Mouse (Mus musculus): Measurements from ENCODE around the gene Astn2.

Astn2 gene

DNA sequence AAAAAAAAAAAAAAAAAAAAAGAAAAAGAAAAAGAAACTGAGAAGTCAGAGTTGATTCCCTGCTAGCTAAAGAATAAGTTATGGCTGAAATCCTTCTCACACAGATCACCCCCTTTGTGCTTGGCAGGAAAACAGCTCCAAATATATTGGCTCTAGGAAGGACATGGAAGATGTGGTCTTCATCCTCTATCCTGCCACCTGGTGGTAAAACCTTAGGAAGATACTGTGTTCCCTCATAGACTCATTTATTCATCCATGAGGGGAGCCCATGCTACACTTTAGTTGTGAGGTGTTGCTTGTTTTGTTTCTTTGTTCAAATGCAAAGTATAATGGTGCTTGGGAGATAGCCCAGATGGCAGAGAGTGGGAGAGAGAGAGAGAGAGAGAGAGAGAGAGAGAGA lies 613.4 kb downstream of the Astn2 start:
- no peaks in the 10 kb centered on the region for H3K9me3 ChIP-seq (ENCODE audit: low read length)
- no peaks in the 10 kb centered on the region for H3K27me3 ChIP-seq (ENCODE audit: insufficient read depth, low read length)
- TF ChIP-seq CTCF (conservative IDR thresholded peaks at IDR 0.05; ENCODE audit: low read length) (no peak; the same call in 1 of the 2 replicates), POU5F1 (IDR thresholded peaks at IDR 0.05; ENCODE audit: borderline replicate concordance, low read length) (no peak), NANOG (IDR thresholded peaks at IDR 0.05; ENCODE audit: borderline replicate concordance, low read length) (no peak)
- H3K36me3 ChIP-seq (ENCODE audit: insufficient read depth, low read length) = no peaks in the 10 kb centered on the region
- H3K4me1 ChIP-seq (replicated peaks; ENCODE audit: low read depth, low read length) = no peaks in the 10 kb centered on the region
- H3K4me3 ChIP-seq (replicated peaks; ENCODE audit: low read length) = no peak overlapping the region

DNA sequence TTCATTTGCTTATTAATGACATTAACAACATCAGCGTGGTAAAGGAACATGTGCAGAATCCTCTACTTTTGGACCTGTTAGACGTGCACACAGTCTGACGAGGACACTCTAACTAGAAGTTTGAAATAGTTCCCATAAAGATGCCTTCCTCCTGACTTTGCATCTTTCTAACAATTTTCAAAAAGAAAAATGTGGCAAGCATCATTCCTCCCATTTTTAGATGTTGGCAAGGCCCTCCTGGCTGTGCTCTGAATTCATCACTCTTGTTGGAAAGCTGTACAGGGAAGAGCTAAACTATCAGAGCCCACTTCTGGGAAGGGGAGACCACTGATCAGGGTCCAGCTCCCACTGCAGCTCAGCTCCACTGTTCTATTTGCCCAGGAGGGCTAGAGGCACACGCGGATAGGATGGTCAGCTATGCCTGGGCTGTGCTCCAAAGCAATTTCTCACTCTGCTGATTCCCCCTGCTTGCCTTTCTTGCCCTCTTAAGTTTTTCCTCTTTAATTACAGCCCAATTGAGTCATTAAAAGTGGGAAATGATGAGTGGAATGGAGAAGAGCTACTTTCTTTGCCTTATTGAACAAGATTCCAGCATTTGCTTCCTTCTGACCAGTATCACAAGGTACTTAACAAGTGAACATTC lies 630.9 kb downstream of the Astn2 start:
- no peak for TF ChIP-seq POU5F1 (IDR thresholded peaks at IDR 0.05; ENCODE audit: borderline replicate concordance, low read length)
- TF ChIP-seq CTCF (conservative IDR thresholded peaks at IDR 0.05; ENCODE audit: low read length) = no peak
- no peak for TF ChIP-seq NANOG (IDR thresholded peaks at IDR 0.05; ENCODE audit: borderline replicate concordance, low read length)
- no peaks in the 10 kb centered on the region for H3K4me1 ChIP-seq (replicated peaks; ENCODE audit: low read depth, low read length)
- no peaks in the 10 kb centered on the region for H3K9me3 ChIP-seq (ENCODE audit: low read length)
- no peaks in the 10 kb centered on the region for H3K36me3 ChIP-seq (ENCODE audit: insufficient read depth, low read length)
- no peak overlapping the region for H3K4me3 ChIP-seq (replicated peaks; ENCODE audit: low read length)
- no peaks in the 10 kb centered on the region for H3K27me3 ChIP-seq (ENCODE audit: insufficient read depth, low read length)

DNA sequence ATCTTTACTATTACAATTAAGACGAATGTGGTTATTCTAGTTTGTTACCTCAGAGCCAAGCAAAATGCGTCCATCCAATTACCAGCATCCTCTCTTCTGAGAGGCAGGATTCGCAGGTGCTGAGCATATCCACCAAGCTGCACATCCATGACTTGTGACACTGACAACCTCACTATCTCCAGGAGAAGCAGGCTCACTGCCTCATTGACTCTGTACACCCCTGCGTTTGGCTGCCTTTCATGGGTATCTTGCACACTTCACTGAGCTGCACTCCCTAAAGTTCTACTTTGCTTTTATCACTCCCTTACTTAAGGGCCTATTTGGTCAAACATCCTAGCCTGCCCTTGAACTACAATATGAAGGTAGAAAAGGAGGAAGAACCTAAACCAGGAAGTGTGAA lies 633.5 kb downstream of the Astn2 start:
- H3K4me3 ChIP-seq (replicated peaks; ENCODE audit: low read length) = no peak overlapping the region
- H3K9me3 ChIP-seq (ENCODE audit: low read length) = no peaks in the 10 kb centered on the region
- H3K4me1 ChIP-seq (replicated peaks; ENCODE audit: low read depth, low read length) = no peaks in the 10 kb centered on the region
- TF ChIP-seq POU5F1 (IDR thresholded peaks at IDR 0.05; ENCODE audit: borderline replicate concordance, low read length) (no peak), NANOG (IDR thresholded peaks at IDR 0.05; ENCODE audit: borderline replicate concordance, low read length) (no peak), CTCF (conservative IDR thresholded peaks at IDR 0.05; ENCODE audit: low read length) (no peak)
- H3K27me3 ChIP-seq (ENCODE audit: insufficient read depth, low read length) = no peaks in the 10 kb centered on the region
- no peaks in the 10 kb centered on the region for H3K36me3 ChIP-seq (ENCODE audit: insufficient read depth, low read length)

DNA sequence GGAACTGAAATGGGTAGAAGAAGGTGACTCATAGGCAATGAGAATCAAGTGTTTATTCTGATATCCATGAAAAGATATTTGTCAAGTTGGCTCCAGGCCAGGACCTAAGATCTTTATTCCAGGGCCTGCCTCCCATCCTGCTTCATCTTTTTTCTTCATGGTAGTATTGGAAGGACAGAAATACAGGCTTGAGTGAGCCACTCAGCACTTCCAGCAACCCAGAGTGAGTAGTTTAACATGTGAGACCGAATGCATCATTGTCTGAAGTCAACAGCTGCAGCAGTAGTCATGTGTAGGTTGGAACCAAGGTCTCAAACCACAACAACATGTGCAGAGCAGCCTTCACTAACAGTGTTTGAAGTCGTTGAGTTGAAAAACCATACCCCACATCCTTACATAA lies 636.5 kb downstream of the Astn2 start:
- Histone ChIP-seq H3K27me3 (ENCODE audit: insufficient read depth, low read length) (no peaks in the 10 kb centered on the region), H3K9me3 (ENCODE audit: low read length) (no peaks in the 10 kb centered on the region), H3K4me3 (replicated peaks; ENCODE audit: low read length) (no peak overlapping the region), H3K4me1 (replicated peaks; ENCODE audit: low read depth, low read length) (no peaks in the 10 kb centered on the region), H3K36me3 (ENCODE audit: insufficient read depth, low read length) (no peaks in the 10 kb centered on the region)
- TF ChIP-seq NANOG (IDR thresholded peaks at IDR 0.05; ENCODE audit: borderline replicate concordance, low read length) = no peak
- no peak for TF ChIP-seq CTCF (conservative IDR thresholded peaks at IDR 0.05; ENCODE audit: low read length)
- TF ChIP-seq POU5F1 (IDR thresholded peaks at IDR 0.05; ENCODE audit: borderline replicate concordance, low read length) = no peak

DNA sequence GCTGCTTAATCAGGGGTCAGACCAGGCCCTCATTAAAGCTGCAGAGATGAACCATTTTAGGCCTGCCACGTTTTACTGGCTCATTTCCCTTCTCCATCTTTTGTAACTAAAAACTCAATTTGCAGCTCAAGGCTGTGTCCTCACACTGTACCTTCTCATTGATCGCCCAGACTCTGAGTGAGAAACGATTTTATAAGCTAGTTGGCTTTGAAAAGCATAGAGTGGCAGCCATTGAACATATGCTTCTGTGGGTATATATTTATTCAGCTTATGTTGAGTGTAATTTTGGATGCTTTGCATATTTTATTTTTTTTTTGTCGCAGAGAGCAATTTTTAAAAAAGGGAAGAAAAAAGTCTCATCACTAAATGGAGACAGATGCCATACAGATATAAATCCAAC lies 637.0 kb downstream of the Astn2 start:
- Histone ChIP-seq H3K9me3 (ENCODE audit: low read length) (no peaks in the 10 kb centered on the region), H3K27me3 (ENCODE audit: insufficient read depth, low read length) (no peaks in the 10 kb centered on the region), H3K36me3 (ENCODE audit: insufficient read depth, low read length) (no peaks in the 10 kb centered on the region), H3K4me3 (replicated peaks; ENCODE audit: low read length) (no peak overlapping the region), H3K4me1 (replicated peaks; ENCODE audit: low read depth, low read length) (no peaks in the 10 kb centered on the region)
- no peak for TF ChIP-seq POU5F1 (IDR thresholded peaks at IDR 0.05; ENCODE audit: borderline replicate concordance, low read length)
- no peak for TF ChIP-seq NANOG (IDR thresholded peaks at IDR 0.05; ENCODE audit: borderline replicate concordance, low read length)

DNA sequence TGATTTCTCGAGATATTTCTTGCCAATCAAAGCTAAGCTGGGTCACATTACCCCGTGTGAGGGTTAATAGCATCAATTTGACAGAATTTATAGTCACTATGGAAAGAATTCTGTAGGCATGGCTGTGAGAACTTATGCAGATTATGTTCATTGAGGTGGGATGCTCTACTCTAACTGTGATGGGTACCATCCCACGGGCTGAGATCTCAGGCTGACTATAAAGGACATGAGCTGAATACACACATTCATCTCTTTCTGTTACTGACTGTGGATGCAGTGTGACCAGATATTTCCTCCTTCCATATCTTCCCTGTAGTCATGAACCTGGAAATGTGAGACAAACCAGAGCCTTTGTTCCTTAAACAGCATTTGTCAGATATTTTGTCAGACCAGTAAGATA lies 639.1 kb downstream of the Astn2 start:
- TF ChIP-seq POU5F1 (IDR thresholded peaks at IDR 0.05; ENCODE audit: borderline replicate concordance, low read length) (no peak), NANOG (IDR thresholded peaks at IDR 0.05; ENCODE audit: borderline replicate concordance, low read length) (no peak), CTCF (conservative IDR thresholded peaks at IDR 0.05; ENCODE audit: low read length) (no peak)
- no peaks in the 10 kb centered on the region for H3K4me1 ChIP-seq (replicated peaks; ENCODE audit: low read depth, low read length)
- no peaks in the 10 kb centered on the region for H3K9me3 ChIP-seq (ENCODE audit: low read length)
- H3K27me3 ChIP-seq (ENCODE audit: insufficient read depth, low read length) = no peaks in the 10 kb centered on the region
- no peak overlapping the region for H3K4me3 ChIP-seq (replicated peaks; ENCODE audit: low read length)
- no peaks in the 10 kb centered on the region for H3K36me3 ChIP-seq (ENCODE audit: insufficient read depth, low read length)

DNA sequence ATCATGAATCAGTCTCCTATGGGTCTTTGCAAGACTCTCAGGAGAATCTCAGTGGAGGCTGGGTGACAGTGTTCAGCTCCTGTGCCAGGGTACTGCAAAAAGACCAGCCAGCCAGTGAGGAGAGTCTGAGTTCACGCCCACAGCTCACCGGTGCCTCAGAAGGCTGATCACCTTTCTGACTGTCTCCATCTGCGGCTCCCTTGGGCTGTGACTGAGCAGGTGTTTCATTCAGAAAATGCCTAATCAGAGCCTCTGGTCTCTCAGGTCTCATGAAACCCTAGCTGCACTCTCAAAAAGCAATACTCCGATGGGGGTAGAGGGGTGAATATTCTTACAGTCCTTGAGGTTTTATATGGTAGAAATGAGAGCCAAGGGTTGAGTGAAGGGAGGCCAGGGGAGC lies 640.1 kb downstream of the Astn2 start:
- Histone ChIP-seq H3K27me3 (ENCODE audit: insufficient read depth, low read length) (no peaks in the 10 kb centered on the region), H3K4me3 (replicated peaks; ENCODE audit: low read length) (no peak overlapping the region), H3K36me3 (ENCODE audit: insufficient read depth, low read length) (no peaks in the 10 kb centered on the region), H3K4me1 (replicated peaks; ENCODE audit: low read depth, low read length) (no peaks in the 10 kb centered on the region), H3K9me3 (ENCODE audit: low read length) (no peaks in the 10 kb centered on the region)
- TF ChIP-seq CTCF (conservative IDR thresholded peaks at IDR 0.05; ENCODE audit: low read length) (no peak), NANOG (IDR thresholded peaks at IDR 0.05; ENCODE audit: borderline replicate concordance, low read length) (no peak), POU5F1 (IDR thresholded peaks at IDR 0.05; ENCODE audit: borderline replicate concordance, low read length) (no peak)

DNA sequence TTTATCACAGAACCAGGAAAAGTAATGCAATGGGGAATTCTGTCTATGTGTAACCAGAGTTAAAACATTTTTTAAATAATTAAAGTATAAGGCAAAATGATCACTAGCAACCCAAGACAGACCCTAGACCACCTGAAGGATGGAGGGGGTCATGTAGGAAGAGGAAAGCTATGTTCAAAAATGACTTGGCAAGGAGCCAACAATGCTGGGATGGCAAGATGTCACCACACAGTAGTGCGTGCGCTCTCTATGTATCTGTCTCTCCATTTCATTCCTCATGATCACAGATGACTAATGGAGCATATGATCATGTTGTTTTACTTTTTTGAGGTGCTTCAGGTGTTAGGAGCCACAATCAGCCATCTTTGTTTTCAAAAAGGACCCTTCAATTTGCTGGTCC lies 640.6 kb downstream of the Astn2 start:
- Histone ChIP-seq H3K36me3 (ENCODE audit: insufficient read depth, low read length) (no peaks in the 10 kb centered on the region), H3K4me1 (replicated peaks; ENCODE audit: low read depth, low read length) (no peaks in the 10 kb centered on the region), H3K27me3 (ENCODE audit: insufficient read depth, low read length) (no peaks in the 10 kb centered on the region), H3K4me3 (replicated peaks; ENCODE audit: low read length) (no peak overlapping the region), H3K9me3 (ENCODE audit: low read length) (no peaks in the 10 kb centered on the region)
- no peak for TF ChIP-seq CTCF (conservative IDR thresholded peaks at IDR 0.05; ENCODE audit: low read length)
- TF ChIP-seq NANOG (IDR thresholded peaks at IDR 0.05; ENCODE audit: borderline replicate concordance, low read length) = no peak
- TF ChIP-seq POU5F1 (IDR thresholded peaks at IDR 0.05; ENCODE audit: borderline replicate concordance, low read length) = no peak

DNA sequence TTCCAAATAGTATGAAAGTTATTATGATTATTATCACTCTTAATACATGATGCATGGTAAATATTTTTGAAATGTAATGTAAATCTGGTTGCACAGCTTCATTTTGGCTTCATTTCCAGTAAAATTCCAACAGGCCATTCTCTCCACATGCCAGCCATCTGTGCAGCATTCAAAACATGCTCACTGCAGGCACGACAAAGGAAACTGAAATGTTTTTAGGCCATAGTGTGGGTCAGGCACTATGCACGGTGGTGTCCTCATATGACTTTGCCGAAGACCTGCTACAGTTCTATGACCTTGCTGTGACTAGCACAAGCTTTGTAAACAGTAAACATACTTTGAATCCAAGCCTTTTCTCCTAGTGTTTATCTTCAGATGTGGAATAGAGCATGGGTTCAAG lies 642.3 kb downstream of the Astn2 start:
- Histone ChIP-seq H3K4me1 (replicated peaks; ENCODE audit: low read depth, low read length) (no peaks in the 10 kb centered on the region), H3K9me3 (ENCODE audit: low read length) (no peaks in the 10 kb centered on the region), H3K4me3 (replicated peaks; ENCODE audit: low read length) (no peak overlapping the region), H3K27me3 (ENCODE audit: insufficient read depth, low read length) (no peaks in the 10 kb centered on the region), H3K36me3 (ENCODE audit: insufficient read depth, low read length) (no peaks in the 10 kb centered on the region)
- TF ChIP-seq NANOG (IDR thresholded peaks at IDR 0.05; ENCODE audit: borderline replicate concordance, low read length) (no peak), CTCF (conservative IDR thresholded peaks at IDR 0.05; ENCODE audit: low read length) (no peak), POU5F1 (IDR thresholded peaks at IDR 0.05; ENCODE audit: borderline replicate concordance, low read length) (no peak)

Data from E14TG2a.4 (cell line).